Mouse (Mus musculus) forebrain, embryonic 16.5 days (tissue): ENCODE data around the gene Dot1l. TPM values are rescaled to one million over a fixed set of nuclear protein-coding genes. Genes with fewer than 3 reads are reported as not detected.
"Not testable (repeated sequence)": the region's sequence is repeated elsewhere in the genome, so short reads cannot be mapped to it uniquely, and the experiment has no call there.

Experiments used
- ATAC-seq: fragments of 200-750 bp; cut with Nextera tagmentation; 2 replicates; pipeline ENCODE4 v1.8.0; 2017; ENCODE audit warnings: mild to moderate bottlenecking, moderate library complexity
- H3K27ac ChIP-seq: fragments of 300-500 bp; sonication (generic); 2 replicates; pipeline ENCODE4 v1.5.1; 2014; ENCODE audit warnings: low read length, control low read depth
- H3K27me3 ChIP-seq: fragments of 300-500 bp; sonication (generic); replicated peaks from 2 replicates; pipeline ENCODE4 v1.6.1; 2014; ENCODE audit warnings: low read length; ENCODE audit not compliant: control insufficient read depth, insufficient read depth
- H3K36me3 ChIP-seq: fragments of 300-500 bp; sonication (generic); 2 replicates; pipeline ENCODE4 v1.6.1; 2014; ENCODE audit not compliant: control insufficient read depth, insufficient read depth
- H3K4me1 ChIP-seq: fragments of 300-500 bp; sonication (generic); replicated peaks from 2 replicates; pipeline ENCODE4 v1.6.1; 2014; ENCODE audit warnings: low read length; ENCODE audit not compliant: control insufficient read depth, insufficient read depth
- H3K4me2 ChIP-seq: fragments of 300-500 bp; sonication (generic); 2 replicates; pipeline ENCODE4 v1.6.1; 2014; ENCODE audit warnings: mild to moderate bottlenecking, low read length, control low read depth
- H3K4me3 ChIP-seq: fragments of 300-500 bp; sonication (generic); replicated peaks from 2 replicates; pipeline ENCODE4 v1.5.1; 2014; ENCODE audit warnings: mild to moderate bottlenecking, low read length, control low read depth
- H3K9ac ChIP-seq: fragments of 300-500 bp; sonication (generic); replicated peaks from 2 replicates; pipeline ENCODE4 v1.6.1; 2014; ENCODE audit warnings: low read depth, low read length, control low read depth
- H3K9me3 ChIP-seq: fragments of 300-500 bp; sonication (generic); 2 replicates; pipeline ENCODE4 v1.6.1; 2016; ENCODE audit warnings: low read length; ENCODE audit not compliant: control insufficient read depth
- WGBS: fragments of 180-500 bp; shearing (Covaris S2); extraction: QIAGEN DNeasy Blood & Tissue Kit; methylation state at CpG from one replicate; pipeline ENCODE4 v1.1.7; 2014; 5-methylcytosine and 5-hydroxymethylcytosine counted together
- polyA plus RNA-seq: library from polyadenylated mRNA; unstranded; fragments of >200 nt; fragmentation: Nextera tagmentation; extraction: Ambion mirVana; gene quantifications from 2 replicates; pipeline ENCODE4 v1.2.1, GENCODE M21; 2015

Gene Dot1l
- polyA plus RNA-seq, 1 experiment from 2014 or later: 22.5 TPM

DNA sequence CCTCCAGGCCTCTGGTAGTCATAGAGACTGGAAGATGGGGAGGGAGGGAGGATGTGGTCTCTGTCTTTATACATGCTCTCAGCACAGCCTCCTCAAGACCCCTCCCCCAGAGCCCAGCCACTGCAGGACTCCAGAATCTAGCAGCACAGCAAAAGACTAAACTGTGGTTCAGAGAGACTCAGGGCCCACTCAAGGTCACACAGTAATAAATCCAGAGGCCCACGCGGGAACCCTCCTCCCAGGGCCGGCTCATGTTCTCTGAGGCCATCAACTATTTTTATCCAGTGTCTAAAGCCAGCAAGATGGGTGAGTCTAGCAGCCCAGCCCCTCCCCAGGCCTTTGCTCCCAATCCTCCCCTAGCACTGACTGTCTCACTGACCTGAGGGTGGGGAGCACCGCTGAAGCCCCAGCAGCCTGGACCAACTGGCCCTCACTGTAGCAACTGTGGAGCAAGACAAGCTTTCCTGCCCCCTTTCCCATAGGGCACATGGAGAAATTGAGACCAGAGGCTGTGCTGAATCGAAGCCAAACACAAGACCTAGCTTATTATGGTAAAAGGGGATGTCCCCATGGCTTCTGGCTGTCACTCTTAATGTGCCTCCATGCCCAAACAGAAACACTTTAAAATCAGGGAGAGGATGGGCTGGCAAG lies 57.5 kb downstream of the Dot1l start:
- no peaks in the 10 kb centered on the region for H3K9me3 ChIP-seq
- H3K4me2 ChIP-seq: no peak overlapping the region
- no peak overlapping the region for H3K27ac ChIP-seq
- no peak overlapping the region for H3K9ac ChIP-seq
- WGBS: 69% methylated on average over 5 of the region's 5 CpGs
- no peak for ATAC-seq
- peaks cover 12% of the 10 kb centered on the region; the same call in 1 of the 2 replicates for H3K4me1 ChIP-seq
- no peak overlapping the region for H3K4me3 ChIP-seq
- H3K36me3 ChIP-seq: no peaks in the 10 kb centered on the region
- H3K27me3 ChIP-seq: peaks cover 25% of the 10 kb centered on the region

DNA sequence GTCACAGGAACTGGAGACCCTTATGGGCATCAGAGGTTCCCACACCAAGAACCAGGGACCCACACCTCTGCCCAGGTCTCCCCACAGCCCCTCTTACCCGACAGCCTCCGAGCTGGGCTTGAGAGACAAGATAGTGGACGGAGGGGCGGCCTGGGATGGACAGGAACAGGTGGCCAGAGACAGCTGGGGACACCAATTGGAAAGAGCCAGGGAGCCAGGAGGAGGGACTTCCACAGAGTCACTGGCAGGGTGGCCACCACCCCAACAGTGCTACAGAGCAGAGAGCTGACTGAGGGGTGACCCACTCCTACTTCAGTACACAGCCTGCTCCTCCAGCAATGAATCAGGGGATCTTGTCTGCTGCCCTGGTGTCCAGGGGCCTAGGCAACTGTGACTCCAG lies 58.4 kb downstream of the Dot1l start, which contains the start of gene Jsrp1:
TSS of gene Jsrp1 (minus strand) at position 133 of the 400 bp plus-strand sequence.
- Histone ChIP-seq H3K27me3 (peaks cover 21% of the 10 kb centered on the region), H3K36me3 (no peaks in the 10 kb centered on the region), H3K9ac (no peak within 1 kb of the TSS), H3K4me2 (no peak within 1 kb of the TSS), H3K4me3 (no peak within 1 kb of the TSS), H3K27ac (no peak within 1 kb of the TSS), H3K4me1 (peaks cover 7% of the 10 kb centered on the region; the same call in 1 of the 2 replicates), H3K9me3 (no peaks in the 10 kb centered on the region)
- 82% methylated on average over 4 of the region's 4 CpGs for WGBS
- no peak for ATAC-seq

DNA sequence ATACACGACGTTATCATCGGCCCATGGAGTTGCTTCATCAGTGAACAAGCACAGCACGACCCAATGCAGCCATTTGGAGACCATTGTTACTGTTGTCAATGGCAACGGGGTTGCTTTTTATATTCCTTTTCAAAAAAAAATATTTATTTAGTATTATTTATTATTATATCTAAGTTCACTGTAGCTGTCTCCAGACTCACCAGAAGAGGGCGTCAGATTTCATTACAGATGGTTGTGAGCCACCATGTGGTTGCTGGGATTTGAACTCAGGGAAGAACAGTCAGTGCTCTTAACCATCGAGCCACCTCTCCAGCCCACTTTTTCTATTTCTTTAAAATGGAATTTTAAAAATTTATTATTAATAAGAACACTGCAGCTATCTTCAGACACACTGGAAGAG lies 59.8 kb downstream of the Dot1l start:
- no peak for ATAC-seq

DNA sequence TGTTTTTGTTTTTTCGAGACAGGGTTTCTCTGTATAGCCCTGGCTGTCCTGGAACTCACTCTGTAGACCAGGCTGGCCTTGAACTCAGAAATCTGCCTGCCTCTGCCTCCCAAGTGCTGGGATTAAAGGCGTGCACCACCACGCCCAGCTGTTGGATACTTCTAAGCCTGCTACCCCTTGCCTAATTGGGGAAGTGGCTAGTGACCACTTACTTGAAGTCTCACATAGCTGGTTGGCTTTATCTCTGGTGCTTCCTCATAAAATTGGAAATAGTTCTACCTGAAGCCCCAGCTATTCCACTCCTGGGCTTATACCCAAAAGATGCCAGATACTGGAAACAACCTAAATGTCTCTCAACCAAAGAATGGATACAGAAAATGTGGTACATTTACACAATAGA lies 61.3 kb downstream of the Dot1l start:
- H3K4me3 ChIP-seq, H3K9ac ChIP-seq, H3K9me3 ChIP-seq, ATAC-seq, H3K27me3 ChIP-seq, H3K27ac ChIP-seq, H3K36me3 ChIP-seq, H3K4me1 ChIP-seq, H3K4me2 ChIP-seq: not testable (repeated sequence)
- WGBS: 86% methylated on average over 3 of the region's 3 CpGs

More for the DNA sequence above, 59.8 kb downstream of the Dot1l start:
- no peaks in the 10 kb centered on the region for H3K36me3 ChIP-seq
- WGBS: 65% methylated on average over 7 of the region's 7 CpGs
- no peak overlapping the region for H3K9ac ChIP-seq
- H3K4me2 ChIP-seq: no peak overlapping the region
- H3K9me3 ChIP-seq: no peaks in the 10 kb centered on the region
- no peaks in the 10 kb centered on the region for H3K4me1 ChIP-seq
- H3K27ac ChIP-seq: no peak overlapping the region
- no peak overlapping the region for H3K4me3 ChIP-seq
- H3K27me3 ChIP-seq: peaks cover 9% of the 10 kb centered on the region

DNA sequence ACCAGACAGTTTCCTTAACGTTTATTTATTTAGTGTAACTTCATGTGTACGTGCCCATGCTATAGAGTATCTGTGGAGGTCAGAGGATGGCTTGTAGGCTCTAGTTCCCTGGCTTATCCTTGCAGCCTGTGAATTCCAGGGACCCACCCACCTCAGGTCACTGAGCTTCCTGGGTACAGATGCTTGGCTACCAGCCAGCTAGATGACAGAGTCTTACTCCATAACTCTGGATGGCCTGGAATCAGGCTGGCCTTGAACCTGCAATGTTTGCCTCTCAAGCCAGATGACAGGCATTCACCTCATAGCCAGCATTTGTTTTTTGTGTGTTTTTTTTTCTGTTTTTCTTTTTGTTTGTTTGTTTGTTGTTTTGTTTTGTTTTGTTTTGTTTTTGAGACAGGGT lies 62.2 kb downstream of the Dot1l start:
- H3K9ac ChIP-seq: no peak overlapping the region
- no peak overlapping the region for H3K4me3 ChIP-seq
- H3K36me3 ChIP-seq: no peaks in the 10 kb centered on the region
- no peak overlapping the region for H3K4me2 ChIP-seq
- no peaks in the 10 kb centered on the region for H3K4me1 ChIP-seq
- no peak for ATAC-seq
- H3K9me3 ChIP-seq: no peaks in the 10 kb centered on the region
- H3K27ac ChIP-seq: no peak overlapping the region
- H3K27me3 ChIP-seq: no peaks in the 10 kb centered on the region
- 72% methylated on average over 2 of the region's 2 CpGs for WGBS

DNA sequence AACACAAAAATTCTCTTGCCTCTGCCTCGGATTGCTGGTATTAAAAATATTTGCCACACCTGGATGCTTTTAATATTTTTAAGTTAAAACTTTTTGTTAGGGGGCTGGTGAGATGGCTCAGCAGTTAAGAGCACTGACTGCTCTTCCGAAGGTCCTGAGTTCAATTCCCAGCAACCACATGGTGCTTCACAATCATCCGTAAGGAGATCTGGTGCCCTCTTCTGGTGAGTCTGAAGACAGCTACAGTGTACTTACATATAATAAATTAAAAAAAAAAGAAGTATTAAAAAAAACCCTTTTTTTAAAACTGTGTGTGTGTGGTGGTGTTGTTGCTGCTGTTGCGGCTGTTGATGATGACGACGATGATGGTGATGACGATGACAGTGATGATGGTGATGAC lies 62.9 kb downstream of the Dot1l start:
- not testable (repeated sequence) for H3K27ac ChIP-seq, H3K36me3 ChIP-seq, H3K27me3 ChIP-seq, ATAC-seq, H3K9ac ChIP-seq, H3K4me2 ChIP-seq, H3K4me1 ChIP-seq, H3K4me3 ChIP-seq, H3K9me3 ChIP-seq
- WGBS: 85% methylated on average over 7 of the region's 7 CpGs

DNA sequence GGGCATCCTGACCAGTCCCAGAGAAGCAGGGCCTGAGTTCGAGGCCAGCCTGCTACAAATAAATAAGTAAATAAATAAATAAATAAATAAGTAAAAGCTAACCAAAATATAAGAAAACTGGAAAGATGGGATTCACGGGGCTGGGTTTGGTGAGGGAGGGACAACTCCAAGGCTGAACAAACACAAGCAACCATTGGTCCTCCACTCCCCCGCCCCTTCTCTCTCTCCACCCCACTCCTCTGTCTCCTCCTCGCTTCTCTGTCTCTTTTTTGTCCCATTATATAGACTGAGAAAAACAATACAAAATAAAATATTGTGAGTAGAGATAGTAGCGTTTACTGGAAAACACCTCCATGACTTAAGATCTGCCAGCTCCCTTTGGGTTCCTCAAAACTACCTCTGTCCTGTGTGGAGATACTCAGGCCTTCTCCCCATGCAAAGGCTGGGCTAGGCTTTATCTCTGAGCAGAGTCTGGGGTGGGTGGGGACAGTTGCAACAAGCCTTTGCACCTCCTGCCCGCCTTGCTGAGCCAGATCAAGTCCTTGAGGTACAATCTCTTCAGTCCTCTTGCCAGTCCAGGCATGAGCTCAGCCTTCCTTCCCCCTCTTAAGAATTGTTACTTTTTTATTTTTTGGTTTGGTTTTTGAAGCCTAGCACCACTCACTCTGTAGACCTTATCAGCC lies 63.7 kb downstream of the Dot1l start:
- no peak overlapping the region for H3K4me2 ChIP-seq
- no peak overlapping the region for H3K4me3 ChIP-seq
- no peaks in the 10 kb centered on the region for H3K36me3 ChIP-seq
- ATAC-seq: no peak
- no peaks in the 10 kb centered on the region for H3K4me1 ChIP-seq
- H3K9ac ChIP-seq: no peak overlapping the region
- H3K9me3 ChIP-seq: no peaks in the 10 kb centered on the region
- H3K27ac ChIP-seq: no peak overlapping the region
- WGBS: 64% methylated on average over 6 of the region's 6 CpGs
- H3K27me3 ChIP-seq: no peaks in the 10 kb centered on the region

DNA sequence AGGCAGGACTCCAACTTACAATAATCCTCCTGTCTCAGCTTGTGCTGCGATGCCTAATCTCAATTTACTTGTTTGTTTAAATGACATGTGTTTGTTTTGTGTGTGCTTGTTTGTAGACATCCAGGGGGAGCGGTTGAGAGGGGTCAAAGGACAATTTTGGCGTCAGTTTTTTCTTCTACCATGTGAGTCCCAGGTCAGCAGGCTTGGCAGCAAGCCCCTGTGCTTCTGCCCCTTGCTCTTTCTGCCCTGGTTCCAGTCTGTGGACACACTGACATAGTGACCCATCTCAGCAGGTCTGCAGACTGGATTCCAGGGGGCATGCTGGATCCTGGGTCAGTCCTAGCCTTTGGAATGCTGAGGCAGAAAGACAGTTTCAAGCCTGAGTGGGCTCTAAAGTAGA lies 64.4 kb downstream of the Dot1l start:
- Histone ChIP-seq H3K9me3 (no peaks in the 10 kb centered on the region), H3K9ac (no peak overlapping the region), H3K4me2 (no peak overlapping the region), H3K4me3 (no peak overlapping the region), H3K27ac (no peak overlapping the region), H3K4me1 (no peaks in the 10 kb centered on the region), H3K27me3 (no peaks in the 10 kb centered on the region), H3K36me3 (no peaks in the 10 kb centered on the region)
- no peak for ATAC-seq
- 55% methylated on average over 3 of the region's 3 CpGs for WGBS

DNA sequence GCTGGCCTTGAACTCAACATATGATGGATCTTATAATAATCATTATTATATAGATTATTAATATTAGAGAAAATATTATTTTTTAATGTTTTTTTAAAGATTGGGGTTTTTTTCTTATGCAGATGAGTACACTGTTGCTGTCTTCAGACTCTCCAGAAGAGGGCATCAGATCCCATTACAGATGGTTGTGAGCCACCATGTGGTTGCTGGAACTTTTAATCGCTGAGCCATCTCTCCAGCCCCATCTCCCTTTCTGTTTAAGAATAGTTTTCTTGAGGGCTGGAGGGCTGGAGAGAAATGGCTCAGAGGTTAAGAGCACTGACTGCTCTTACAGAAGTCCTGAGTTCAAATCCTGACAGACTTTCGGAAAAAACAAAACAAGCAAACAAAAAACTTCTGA lies 67.0 kb downstream of the Dot1l start:
- Histone ChIP-seq H3K27ac (no peak overlapping the region), H3K36me3 (no peaks in the 10 kb centered on the region), H3K4me3 (no peak overlapping the region), H3K4me1 (peaks cover 2% of the 10 kb centered on the region; the same call in 1 of the 2 replicates), H3K9me3 (no peaks in the 10 kb centered on the region), H3K4me2 (no peak overlapping the region), H3K27me3 (no peaks in the 10 kb centered on the region), H3K9ac (no peak overlapping the region)
- no peak for ATAC-seq
- WGBS: 41% methylated on average over 2 of the region's 2 CpGs
